Mouse (Mus musculus): Measurements from ENCODE around the gene 2310030G06Rik. TPM values are rescaled to one million over a fixed set of nuclear protein-coding genes. Genes with fewer than 3 reads are reported as not detected.

Gene 2310030G06Rik
- polyA plus RNA-seq (2014; fragmentation: Nextera tagmentation; extraction: Ambion mirVana): 2.1 and 2.7 TPM in 2 replicates

DNA sequence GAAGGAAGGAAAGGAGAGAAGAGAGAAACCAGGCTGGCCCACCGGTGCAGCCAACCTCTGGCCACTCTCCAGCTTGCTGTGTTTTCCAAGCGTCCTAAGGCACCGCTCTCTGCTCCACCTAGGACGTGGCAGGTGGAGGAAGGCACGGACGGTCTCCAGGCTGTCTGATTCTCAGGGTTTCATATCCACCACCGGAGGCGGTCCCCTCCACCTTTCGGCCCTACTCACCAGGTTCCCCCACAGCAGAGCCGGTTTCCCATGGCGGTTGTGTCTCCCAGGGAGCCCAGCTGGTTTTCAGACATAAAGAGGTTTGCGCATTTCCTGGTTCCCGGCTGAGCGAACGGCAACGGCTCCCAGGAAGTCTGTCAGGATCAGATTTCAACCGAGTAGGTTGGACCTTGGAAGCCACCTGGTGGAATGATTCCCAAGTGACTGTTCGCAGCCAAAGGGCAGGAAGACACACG, at the start of gene 2310030G06Rik:
Gene 2310030G06Rik, minus strand, starts transcription at position 323 of the 464 bp plus-strand sequence.
- peak within 1 kb of the TSS; percentile 51 for H3K4me2 ChIP-seq (ENCODE audit: low read depth, low read length)
- H3K9me3 ChIP-seq (ENCODE audit: control insufficient read depth, low read length): no peaks in the 10 kb centered on the region
- no peaks in the 10 kb centered on the region for H3K4me1 ChIP-seq (ENCODE audit: control insufficient read depth, insufficient read depth, low read length)
- ATAC-seq (ENCODE audit: low read depth): 0 out of 2 replicates have a peak, but pooled peaks have one; percentile 34
- H3K27me3 ChIP-seq (ENCODE audit: control insufficient read depth, insufficient read depth, low read length): no peaks in the 10 kb centered on the region
- H3K4me3 ChIP-seq (ENCODE audit: low read depth, low read length): peak within 1 kb of the TSS; percentile 22
- WGBS: 2% methylated on average over 19 of the region's 19 CpGs
- H3K27ac ChIP-seq (ENCODE audit: low read depth, low read length): no peak within 1 kb of the TSS
- no peak within 1 kb of the TSS for H3K9ac ChIP-seq (replicated peaks; ENCODE audit: low read depth, low read length)
- H3K36me3 ChIP-seq (ENCODE audit: control insufficient read depth, insufficient read depth, low read length): no peaks in the 10 kb centered on the region

DNA sequence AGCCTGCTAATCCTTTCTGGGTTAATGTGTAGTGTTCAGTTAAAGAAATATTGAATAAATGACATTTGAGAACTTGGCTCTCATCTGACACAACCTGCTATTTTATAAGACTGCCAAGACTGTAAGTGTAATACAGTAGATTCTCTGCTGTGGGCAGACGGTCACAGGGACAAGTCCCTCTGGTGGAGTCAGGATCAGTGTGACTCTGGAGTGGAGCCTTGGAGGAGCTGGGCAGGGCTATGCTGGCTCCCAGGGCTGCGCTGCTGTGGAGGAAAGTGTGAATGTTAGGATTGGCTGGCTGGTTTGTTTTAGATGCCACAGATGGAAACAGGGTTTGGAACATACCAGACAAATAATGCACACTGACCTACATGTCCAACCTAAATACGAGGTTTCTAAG, 48.9 kb upstream of the 2310030G06Rik start:
- Histone ChIP-seq H3K4me1 (ENCODE audit: control insufficient read depth, insufficient read depth, low read length) (no peaks in the 10 kb centered on the region), H3K36me3 (ENCODE audit: control insufficient read depth, insufficient read depth, low read length) (peaks cover 24% of the 10 kb centered on the region), H3K27me3 (ENCODE audit: control insufficient read depth, insufficient read depth, low read length) (no peaks in the 10 kb centered on the region), H3K27ac (ENCODE audit: low read depth, low read length) (no peak overlapping the region), H3K4me2 (ENCODE audit: low read depth, low read length) (no peak overlapping the region), H3K4me3 (ENCODE audit: low read depth, low read length) (no peak overlapping the region), H3K9ac (replicated peaks; ENCODE audit: low read depth, low read length) (no peak overlapping the region), H3K9me3 (ENCODE audit: control insufficient read depth, low read length) (no peaks in the 10 kb centered on the region)
- no peak for ATAC-seq (ENCODE audit: low read depth)
- WGBS: 94% methylated on average over 3 of the region's 3 CpGs

DNA sequence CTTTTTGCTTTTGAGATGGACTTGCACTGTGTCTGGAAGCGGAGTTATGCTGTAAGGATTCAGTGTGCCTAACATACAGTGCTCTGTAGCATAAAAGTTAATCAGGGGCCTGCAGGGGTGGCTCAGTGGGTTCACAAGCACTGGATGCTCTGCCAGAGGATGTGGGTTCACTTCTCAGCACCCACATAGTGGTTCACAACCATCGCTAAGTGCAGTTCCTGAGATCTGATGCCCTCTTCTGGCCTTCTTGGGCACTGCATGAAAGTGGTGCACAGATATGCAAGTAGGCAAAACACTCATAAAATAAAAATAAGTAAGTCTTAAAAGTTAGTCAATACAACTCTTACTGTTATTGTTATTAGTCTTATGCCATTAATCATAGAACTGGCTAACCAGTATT, 35.8 kb upstream of the 2310030G06Rik start:
- WGBS: 72% methylated on average over 2 of the region's 2 CpGs
- no peak overlapping the region for H3K4me2 ChIP-seq (ENCODE audit: low read depth, low read length)
- no peak for ATAC-seq (ENCODE audit: low read depth)

DNA sequence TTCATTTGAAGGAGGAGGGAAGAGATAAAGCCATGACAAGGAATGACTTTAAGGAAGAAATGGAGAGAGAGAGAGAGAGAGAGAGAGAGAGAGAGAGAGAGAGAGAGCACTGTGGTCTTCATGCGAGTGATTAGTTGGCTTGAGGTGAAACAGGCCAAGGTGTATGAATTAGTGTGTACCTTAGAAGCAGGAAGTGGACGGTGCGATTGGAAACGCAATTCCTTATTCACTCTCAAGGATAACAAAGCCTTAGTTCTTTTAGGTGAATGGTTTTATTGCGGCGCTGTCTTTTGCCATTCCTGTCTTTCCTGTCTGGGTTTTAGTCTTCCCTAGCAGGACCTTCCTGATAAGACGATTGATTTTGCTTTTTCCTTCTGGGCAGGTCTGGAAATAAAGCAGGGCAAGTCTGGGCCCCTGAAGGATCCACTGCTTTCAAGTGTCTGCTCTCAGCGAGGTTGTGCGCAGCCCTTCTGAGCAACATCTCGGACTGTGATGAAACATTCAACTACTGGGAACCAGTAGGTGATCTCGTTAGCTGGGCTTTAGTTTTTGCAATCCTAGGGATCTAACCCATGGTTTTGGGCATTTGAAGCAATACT, 29.9 kb upstream of the 2310030G06Rik start:
- Histone ChIP-seq H3K9ac (replicated peaks; ENCODE audit: low read depth, low read length) (peak overlapping the region; percentile 62), H3K36me3 (ENCODE audit: control insufficient read depth, insufficient read depth, low read length) (peaks cover 9% of the 10 kb centered on the region; the same call in 1 of the 2 replicates), H3K9me3 (ENCODE audit: control insufficient read depth, low read length) (no peaks in the 10 kb centered on the region), H3K4me3 (ENCODE audit: low read depth, low read length) (peak overlapping the region; percentile 48), H3K4me1 (ENCODE audit: control insufficient read depth, insufficient read depth, low read length) (peaks cover 11% of the 10 kb centered on the region; the same call in 1 of the 2 replicates), H3K27me3 (ENCODE audit: control insufficient read depth, insufficient read depth, low read length) (no peaks in the 10 kb centered on the region), H3K27ac (ENCODE audit: low read depth, low read length) (no peak overlapping the region; the same call in 1 of the 2 replicates), H3K4me2 (ENCODE audit: low read depth, low read length) (peak overlapping the region; percentile 70)
- ATAC-seq (ENCODE audit: low read depth): no peak
- 50% methylated on average over 11 of the region's 11 CpGs for WGBS

More for the DNA sequence above, 35.8 kb upstream of the 2310030G06Rik start:
- Histone ChIP-seq H3K27me3 (ENCODE audit: control insufficient read depth, insufficient read depth, low read length) (no peaks in the 10 kb centered on the region), H3K36me3 (ENCODE audit: control insufficient read depth, insufficient read depth, low read length) (peaks cover 47% of the 10 kb centered on the region), H3K9ac (replicated peaks; ENCODE audit: low read depth, low read length) (no peak overlapping the region), H3K4me3 (ENCODE audit: low read depth, low read length) (no peak overlapping the region), H3K27ac (ENCODE audit: low read depth, low read length) (no peak overlapping the region), H3K4me1 (ENCODE audit: control insufficient read depth, insufficient read depth, low read length) (no peaks in the 10 kb centered on the region), H3K9me3 (ENCODE audit: control insufficient read depth, low read length) (no peaks in the 10 kb centered on the region)

DNA sequence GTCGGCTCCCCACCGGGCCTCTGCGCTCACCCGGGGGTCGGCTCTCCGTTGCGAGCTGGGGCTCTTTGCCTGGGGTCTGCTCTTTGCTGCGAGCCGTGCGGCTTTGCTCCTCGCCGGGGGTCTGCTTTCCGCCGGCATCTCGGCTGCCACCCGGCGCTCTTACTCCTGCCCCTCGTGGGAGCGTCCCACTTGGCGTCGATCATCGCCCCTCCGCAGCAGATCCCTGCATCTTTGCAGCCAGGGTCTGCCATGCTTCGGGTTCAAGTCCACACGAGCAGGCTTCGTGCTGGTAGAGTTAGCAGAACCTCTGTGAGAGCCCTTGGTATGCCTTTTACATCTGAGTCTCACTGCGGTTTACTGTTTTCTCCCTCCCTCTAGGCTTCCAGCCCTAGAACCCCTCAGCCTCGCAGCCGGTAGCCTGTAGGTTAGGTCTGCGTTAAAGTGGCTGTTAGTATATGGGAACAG, 29.4 kb upstream of the 2310030G06Rik start:
- Histone ChIP-seq H3K4me1 (ENCODE audit: control insufficient read depth, insufficient read depth, low read length) (peaks cover 11% of the 10 kb centered on the region; the same call in 1 of the 2 replicates), H3K4me2 (ENCODE audit: low read depth, low read length) (peak overlapping the region; percentile 70), H3K27ac (ENCODE audit: low read depth, low read length) (peak overlapping the region; percentile 66), H3K4me3 (ENCODE audit: low read depth, low read length) (peak overlapping the region; percentile 48), H3K27me3 (ENCODE audit: control insufficient read depth, insufficient read depth, low read length) (no peaks in the 10 kb centered on the region), H3K9ac (replicated peaks; ENCODE audit: low read depth, low read length) (peak overlapping the region; percentile 62), H3K36me3 (ENCODE audit: control insufficient read depth, insufficient read depth, low read length) (peaks cover 3% of the 10 kb centered on the region; the same call in 1 of the 2 replicates), H3K9me3 (ENCODE audit: control insufficient read depth, low read length) (no peaks in the 10 kb centered on the region)
- peak; percentile 79 for ATAC-seq (ENCODE audit: low read depth)
- 0% methylated on average over 30 of the region's 30 CpGs for WGBS

DNA sequence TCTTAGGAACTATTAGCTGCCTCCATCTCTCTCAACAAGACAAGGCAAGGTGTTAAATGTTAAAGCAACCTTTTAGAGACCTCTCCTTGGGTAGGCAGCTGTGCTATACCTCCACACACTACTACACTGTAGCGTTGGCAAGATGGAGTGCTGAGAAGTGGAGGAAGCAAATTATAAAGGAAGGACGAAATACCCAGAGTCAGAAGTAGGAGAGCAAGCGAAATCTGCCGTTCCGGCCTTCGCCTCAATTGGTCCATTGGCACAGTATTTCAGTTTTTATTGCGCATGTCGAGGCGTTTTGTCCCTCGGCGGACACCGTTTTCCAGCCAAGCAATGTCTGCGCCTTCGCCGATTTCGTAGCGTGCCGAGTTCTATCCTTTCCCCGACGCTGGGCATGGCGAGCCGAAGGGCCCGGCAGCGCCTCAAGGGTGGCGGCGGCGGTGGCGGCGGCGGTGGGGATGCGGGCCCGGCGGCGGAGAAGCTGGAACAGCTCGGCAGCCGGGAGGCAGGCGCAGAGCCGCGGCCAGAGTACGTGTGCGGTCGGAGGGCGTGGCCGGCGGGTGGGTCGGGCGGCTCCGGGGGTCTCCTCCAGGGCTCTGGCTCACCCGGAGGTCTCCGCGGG, 28.8 kb upstream of the 2310030G06Rik start, which contains the start of the genes Alg9 and 1110032A03Rik:
Gene Alg9, plus strand, starts transcription at position 29 of the 622 bp plus-strand sequence.
Gene 1110032A03Rik, minus strand, starts transcription at position 530 of the 622 bp plus-strand sequence.
- H3K9ac ChIP-seq (replicated peaks; ENCODE audit: low read depth, low read length): peak within 1 kb of the TSS; percentile 62
- H3K9me3 ChIP-seq (ENCODE audit: control insufficient read depth, low read length): no peaks in the 10 kb centered on the region
- peak within 1 kb of the TSS; percentile 48 for H3K4me3 ChIP-seq (ENCODE audit: low read depth, low read length)
- WGBS: under 1% methylated on average over 47 of the region's 51 CpGs
- ATAC-seq (ENCODE audit: low read depth): peak; percentile 80
- peak within 1 kb of the TSS; percentile 66 for H3K27ac ChIP-seq (ENCODE audit: low read depth, low read length)
- H3K27me3 ChIP-seq (ENCODE audit: control insufficient read depth, insufficient read depth, low read length): no peaks in the 10 kb centered on the region
- H3K4me1 ChIP-seq (ENCODE audit: control insufficient read depth, insufficient read depth, low read length): peaks cover 11% of the 10 kb centered on the region; the same call in 1 of the 2 replicates
- H3K4me2 ChIP-seq (ENCODE audit: low read depth, low read length): peak within 1 kb of the TSS; percentile 70
- H3K36me3 ChIP-seq (ENCODE audit: control insufficient read depth, insufficient read depth, low read length): no peaks in the 10 kb centered on the region

DNA sequence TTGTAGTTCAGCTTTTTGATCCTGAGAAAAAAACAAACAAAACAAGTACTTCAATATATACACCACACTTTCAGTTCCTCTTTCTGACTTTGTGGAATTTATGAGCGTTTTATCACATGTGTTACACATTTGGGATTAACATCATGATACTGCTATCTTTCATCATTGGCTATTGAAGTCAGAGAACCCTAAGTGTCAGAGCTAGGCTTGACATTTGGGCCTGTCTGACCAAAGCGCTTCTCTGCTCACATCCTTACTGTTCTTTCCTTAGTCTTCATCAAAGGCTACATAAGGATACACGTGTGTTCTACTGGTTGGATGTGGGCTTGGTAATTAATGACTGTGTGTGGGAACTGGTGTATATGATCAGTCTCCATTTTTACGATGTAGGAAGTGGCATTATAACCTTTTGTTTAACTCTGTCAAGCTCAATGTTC, 27.7 kb upstream of the 2310030G06Rik start:
- Histone ChIP-seq H3K4me2 (ENCODE audit: low read depth, low read length) (peak overlapping the region; percentile 70), H3K27ac (ENCODE audit: low read depth, low read length) (peak overlapping the region; percentile 66; the same call in 1 of the 2 replicates), H3K36me3 (ENCODE audit: control insufficient read depth, insufficient read depth, low read length) (no peaks in the 10 kb centered on the region), H3K9ac (replicated peaks; ENCODE audit: low read depth, low read length) (peak overlapping the region; percentile 62; the same call in 1 of the 2 replicates), H3K9me3 (ENCODE audit: control insufficient read depth, low read length) (no peaks in the 10 kb centered on the region), H3K27me3 (ENCODE audit: control insufficient read depth, insufficient read depth, low read length) (no peaks in the 10 kb centered on the region), H3K4me3 (ENCODE audit: low read depth, low read length) (peak overlapping the region; percentile 48), H3K4me1 (ENCODE audit: control insufficient read depth, insufficient read depth, low read length) (peaks cover 12% of the 10 kb centered on the region; the same call in 1 of the 2 replicates)
- no peak for ATAC-seq (ENCODE audit: low read depth)
- WGBS: 80% methylated on average over 4 of the region's 4 CpGs

DNA sequence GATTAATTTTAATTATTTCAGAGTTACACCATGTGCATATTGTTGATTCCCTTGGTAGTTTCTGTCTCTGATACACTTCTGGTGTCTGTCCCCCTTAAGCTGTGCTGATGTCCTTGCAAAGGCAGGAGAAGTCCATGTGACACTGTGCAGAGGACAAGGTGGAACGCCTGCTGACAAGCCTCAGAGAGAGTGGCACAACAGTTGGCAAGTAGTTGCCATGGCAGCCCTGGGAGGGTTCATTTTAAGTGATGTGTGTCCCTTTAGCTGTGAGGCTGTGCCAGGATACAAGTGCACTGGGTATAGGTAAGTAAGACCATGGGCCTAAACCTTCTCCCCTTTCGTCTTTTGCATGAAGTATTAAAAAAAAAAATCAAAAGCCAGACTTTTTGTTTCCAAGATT, 23.7 kb upstream of the 2310030G06Rik start:
- H3K36me3 ChIP-seq (ENCODE audit: control insufficient read depth, insufficient read depth, low read length): no peaks in the 10 kb centered on the region
- no peak overlapping the region for H3K4me3 ChIP-seq (ENCODE audit: low read depth, low read length)
- no peak overlapping the region for H3K4me2 ChIP-seq (ENCODE audit: low read depth, low read length)
- H3K27me3 ChIP-seq (ENCODE audit: control insufficient read depth, insufficient read depth, low read length): no peaks in the 10 kb centered on the region
- H3K27ac ChIP-seq (ENCODE audit: low read depth, low read length): no peak overlapping the region
- no peak overlapping the region for H3K9ac ChIP-seq (replicated peaks; ENCODE audit: low read depth, low read length)
- no peak for ATAC-seq (ENCODE audit: low read depth)
- no peaks in the 10 kb centered on the region for H3K9me3 ChIP-seq (ENCODE audit: control insufficient read depth, low read length)
- H3K4me1 ChIP-seq (ENCODE audit: control insufficient read depth, insufficient read depth, low read length): peaks cover 16% of the 10 kb centered on the region; the same call in 1 of the 2 replicates
- WGBS: 81% methylated on average over 2 of the region's 2 CpGs
